Mouse (Mus musculus) A20 (cell line): Measurements from ENCODE around the gene Gm20696.

Experiments used
- DNase-seq: peaks from one replicate; pipeline ENCODE4 v3.0.0-alpha.2; 2011; ENCODE audit warnings: low read depth, low spot score

Gene Gm20696

DNA sequence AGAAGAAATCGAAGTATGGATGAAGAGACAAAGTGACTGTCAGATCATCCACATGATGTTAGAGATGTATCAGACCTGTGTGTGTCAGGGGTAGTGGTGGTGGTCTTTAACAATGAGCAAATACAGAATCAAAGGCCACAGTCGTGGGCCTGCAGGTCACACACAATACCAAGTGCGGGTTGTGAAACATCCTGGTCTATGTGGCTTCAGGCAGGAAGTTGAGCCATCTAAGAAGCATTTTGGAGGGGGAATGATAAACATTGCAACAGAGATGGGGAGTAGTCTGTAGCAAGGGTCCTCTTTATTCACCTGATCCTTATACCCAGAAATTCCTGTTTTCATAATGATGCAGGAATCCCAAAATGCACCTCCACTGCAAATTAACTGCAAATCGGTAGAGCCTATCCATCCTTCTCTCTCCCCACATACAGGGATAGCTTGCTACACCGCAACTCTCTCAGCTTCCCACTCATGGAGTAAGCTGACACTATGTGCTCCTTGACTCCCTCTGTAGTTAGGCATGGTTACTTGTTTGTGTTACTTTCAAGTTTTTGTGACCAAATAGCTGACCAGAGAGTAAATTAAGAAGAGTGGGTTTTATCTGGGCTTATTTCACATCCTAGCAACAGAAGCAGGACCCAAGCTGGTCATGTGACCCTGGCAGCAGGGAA lies 454.8 kb downstream of the Gm20696 start:
- DNase-seq = no peak

- no peak for DNase-seq
Observed at GRCm38 (mm10) chr6:99210161-99210560, 456.4 kb downstream of the Gm20696 start.
